In the genomic region with DNA sequence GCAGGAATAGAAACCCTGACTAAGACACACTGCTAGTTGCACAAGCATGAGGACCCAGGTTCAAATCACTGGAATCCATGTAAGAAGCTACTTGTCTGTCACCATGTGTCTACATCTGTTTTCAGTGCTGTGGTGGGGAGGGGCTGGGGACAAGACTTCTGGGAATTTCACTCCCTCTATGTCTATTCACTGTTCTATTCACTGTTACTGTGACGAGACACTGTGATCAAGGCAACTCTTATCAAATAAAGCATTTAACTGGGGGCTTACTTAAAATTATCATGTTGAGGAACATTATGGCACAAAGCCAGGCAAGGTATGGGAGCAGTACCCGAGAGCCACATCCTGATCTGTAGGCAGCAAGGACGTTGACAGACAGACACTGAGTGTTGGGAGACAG, we compare ENCODE assay signal across 29 mouse cellular contexts.
"Had no signal": no experiment of that assay in that cellular context is flagged by ENCODE, and none has a peak within 500 bp of the region (broad histone marks: within the 10 kb centered on the region; RNA-seq: fewer than 3 reads in every experiment).

No protein-coding gene starts in this region.

- H3K9ac ChIP-seq: heart, embryonic 12.5 days; heart, embryonic 13.5 days; heart, embryonic 15.5 days; hindbrain, embryonic 12.5 days; hindbrain, embryonic 13.5 days; hindbrain, embryonic 14.5 days; hindbrain, embryonic 15.5 days; intestine, embryonic 15.5 days; kidney, embryonic 15.5 days had no signal

- H3K9me3 ChIP-seq: heart, embryonic 13.5 days; heart, embryonic 15.5 days; hindbrain, embryonic 10.5 days; hindbrain, embryonic 12.5 days; hindbrain, embryonic 13.5 days; hindbrain, embryonic 15.5 days; intestine, embryonic 15.5 days; kidney, embryonic 15.5 days had no signal

- H3K27me3 ChIP-seq: heart, embryonic 12.5 days; heart, embryonic 13.5 days; heart, embryonic 15.5 days; hindbrain, embryonic 12.5 days; hindbrain, embryonic 13.5 days; hindbrain, embryonic 15.5 days; intestine, embryonic 15.5 days; kidney, embryonic 15.5 days had no signal

- H3K4me1 ChIP-seq: heart, embryonic 12.5 days; heart, embryonic 13.5 days; heart, embryonic 15.5 days; hindbrain, embryonic 10.5 days; hindbrain, embryonic 12.5 days; hindbrain, embryonic 13.5 days; hindbrain, embryonic 15.5 days; intestine, embryonic 15.5 days; kidney, embryonic 15.5 days had no signal

- DNase-seq: heart, postnatal 10 days; heart, postnatal 14 days; heart, postnatal 36 days; heart, postnatal 4 days; kidney, adult 11 months; kidney, adult 18-20 months; kidney, adult 2 months; kidney, adult 8-10 months; kidney, adult 9 months; kidney, postnatal 10 days; kidney, postnatal 14 days; kidney, postnatal 25 days; kidney, postnatal 4 days; layer of hippocampus, adult 9-11 months; layer of hippocampus, postnatal 36 days had no signal

- H3K4me3 ChIP-seq: heart, embryonic 12.5 days; heart, embryonic 13.5 days; heart, embryonic 15.5 days; hindbrain, embryonic 10.5 days; hindbrain, embryonic 12.5 days; hindbrain, embryonic 13.5 days; hindbrain, embryonic 15.5 days; intestine, embryonic 15.5 days; kidney, embryonic 15.5 days; layer of hippocampus, adult 2 months; left cerebral cortex, adult 2 months had no signal

- H3K27ac ChIP-seq: heart, embryonic 13.5 days; heart, embryonic 15.5 days; hindbrain, embryonic 10.5 days; hindbrain, embryonic 12.5 days; hindbrain, embryonic 13.5 days; hindbrain, embryonic 14.5 days; hindbrain, embryonic 15.5 days; hindbrain, postnatal 0 days; intestine, embryonic 15.5 days; kidney, embryonic 15.5 days; kidney, postnatal 0 days; layer of hippocampus, adult 2 months; left cerebral cortex, adult 2 months had no signal

- H3K36me3 ChIP-seq: heart, embryonic 15.5 days had no signal
